Mouse (Mus musculus): Measurements from ENCODE around the gene Srgap2.

The Srgap2 gene

DNA sequence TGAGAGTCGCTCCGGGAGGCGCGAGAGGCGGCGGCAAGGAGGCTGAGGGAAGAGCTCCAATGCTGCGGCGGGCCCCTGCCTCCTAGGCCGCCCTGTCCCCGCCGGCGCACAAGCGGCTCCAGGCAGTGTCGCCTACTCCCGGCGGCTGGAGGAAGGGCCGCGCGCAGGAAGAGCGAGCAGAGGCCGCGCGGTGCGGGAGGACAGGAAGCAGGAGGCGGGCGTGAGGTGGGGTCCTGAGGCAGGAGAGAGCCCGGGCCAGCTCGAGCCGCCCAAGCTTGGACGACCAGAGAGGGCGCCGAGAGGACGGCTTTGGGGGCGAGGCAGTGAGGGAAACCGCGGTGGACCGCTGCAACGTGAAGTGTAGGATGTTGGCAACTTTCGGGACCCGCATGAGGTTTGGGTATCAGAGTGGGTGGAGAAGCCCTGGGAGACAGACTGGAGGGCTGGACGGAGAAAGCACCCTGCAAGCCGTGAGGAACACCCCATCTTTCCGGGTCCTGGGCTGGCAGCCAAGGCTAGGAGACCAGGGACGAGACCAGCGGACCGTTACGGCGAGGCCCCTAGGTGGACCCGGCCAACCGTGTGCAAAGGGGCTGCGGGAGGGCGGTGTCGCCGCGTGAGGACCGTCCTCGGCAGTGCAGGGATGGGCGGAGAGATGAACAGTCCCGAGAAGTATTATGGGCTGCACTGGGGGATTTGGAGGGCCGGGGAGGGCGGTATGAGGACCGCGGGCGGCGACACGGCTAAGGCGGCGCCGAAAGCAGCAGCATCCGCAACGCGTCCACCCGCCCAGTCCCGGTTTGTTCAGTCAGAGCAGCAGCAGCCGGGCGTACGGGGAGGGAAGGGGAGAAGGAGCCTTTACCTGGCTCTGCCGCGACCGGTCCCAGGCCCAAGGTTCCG lies 531 bp downstream of the Srgap2 start:
- no peak for DNase-seq (ENCODE audit: low read depth, low spot score)

DNA sequence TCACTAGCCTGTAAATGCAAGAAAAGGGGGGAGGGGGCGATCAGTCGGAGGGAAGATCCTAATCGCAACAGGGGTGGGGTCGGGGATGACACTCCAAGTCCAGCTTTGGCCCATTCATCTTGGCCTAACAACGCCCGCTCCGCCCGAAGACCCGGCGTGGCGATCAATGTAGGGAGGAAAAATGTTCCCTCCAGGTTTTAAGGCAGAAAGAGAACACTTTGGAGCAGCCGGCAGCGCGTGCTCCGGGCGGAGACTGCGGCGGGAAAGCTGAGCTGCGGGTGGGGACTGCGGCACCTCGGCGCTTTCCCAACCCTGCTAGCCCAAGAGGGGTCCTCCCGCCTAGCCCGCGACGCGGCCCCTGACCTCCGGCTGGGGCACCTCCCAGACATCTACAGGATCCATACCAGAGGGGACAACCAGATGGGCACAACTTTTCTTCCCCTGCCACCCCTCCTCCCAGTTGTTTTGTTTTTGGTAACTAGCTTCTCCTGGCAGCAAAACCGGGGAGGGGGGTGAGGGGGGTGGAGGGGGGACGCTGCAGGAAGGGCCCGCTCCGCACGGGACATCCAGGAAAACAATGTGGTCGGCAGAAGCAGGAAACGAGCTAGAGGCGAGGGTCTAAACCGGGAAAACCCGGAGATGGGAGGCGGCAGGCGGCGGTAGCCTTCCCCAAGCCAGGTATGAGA lies 1.4 kb downstream of the Srgap2 start:
- no peak for DNase-seq (ENCODE audit: low read depth, low spot score)

- DNase-seq (ENCODE audit: low read depth, low spot score), result no peak
Measured at GRCm38 (mm10) chr1:131525101-131525585, 2.0 kb downstream of the Srgap2 start.

DNA sequence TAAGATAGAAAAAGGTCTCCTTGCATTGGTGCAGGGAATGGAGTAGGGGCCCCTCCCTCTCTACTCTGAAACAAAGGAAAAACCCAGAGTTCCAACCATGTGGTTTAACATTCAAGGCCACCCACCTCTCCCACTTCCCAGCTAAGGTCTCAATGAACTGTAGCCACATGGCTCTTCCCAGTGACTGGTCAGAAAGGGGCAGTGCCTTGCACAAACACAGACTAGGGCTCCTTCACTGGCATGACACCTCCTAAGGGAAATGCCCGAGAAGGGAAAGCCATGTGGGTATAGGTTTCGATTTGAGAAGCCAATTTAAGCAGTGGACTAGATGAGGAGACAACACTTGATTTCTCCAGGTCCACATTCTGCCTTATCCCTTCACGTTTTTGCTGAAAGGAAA lies 3.4 kb downstream of the Srgap2 start:
- DNase-seq (ENCODE audit: low read depth, low spot score), result no peak

DNA sequence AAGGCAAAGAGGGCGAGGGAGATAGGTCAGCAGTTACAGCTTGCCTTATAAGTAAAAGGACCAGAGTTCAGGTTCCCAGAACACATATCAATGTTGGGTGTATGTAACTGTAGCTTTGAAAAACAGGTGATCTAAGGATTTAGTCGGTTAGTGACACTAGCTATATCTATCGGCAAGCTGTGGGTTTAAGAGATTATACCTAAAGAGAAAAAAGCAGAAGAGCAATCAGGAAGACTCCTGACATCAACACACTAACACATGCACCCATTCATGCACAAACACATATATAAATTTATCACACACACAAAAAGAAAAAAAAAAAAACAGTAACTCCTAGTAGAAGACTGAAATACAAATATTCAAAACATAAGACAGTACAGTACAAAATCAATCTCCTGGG lies 10.6 kb downstream of the Srgap2 start:
- no peak for DNase-seq (ENCODE audit: low read depth, low spot score)

- no peak for DNase-seq (ENCODE audit: low read depth, low spot score)
Measured at GRCm38 (mm10) chr1:131514197-131514596, 13.0 kb downstream of the Srgap2 start.

DNA sequence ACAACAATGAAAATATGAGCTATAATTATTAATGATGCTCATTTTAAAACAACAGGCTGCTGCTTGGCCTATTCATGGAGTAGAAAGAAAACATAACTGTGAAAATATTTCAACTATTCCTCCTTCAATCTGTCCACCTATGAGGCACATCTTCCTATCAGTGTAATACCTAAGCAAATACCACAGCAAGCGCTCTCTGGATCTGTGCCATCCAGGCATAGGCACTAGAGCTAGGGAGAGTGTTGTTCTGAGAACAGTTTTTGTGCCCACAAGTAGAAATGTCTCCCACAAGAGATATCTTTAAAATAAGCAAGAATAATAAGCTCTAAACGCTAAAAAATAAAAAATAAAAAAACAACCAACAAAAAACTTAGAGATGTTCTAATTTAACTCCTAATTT lies 14.0 kb downstream of the Srgap2 start:
- DNase-seq (ENCODE audit: low read depth, low spot score), result no peak

DNA sequence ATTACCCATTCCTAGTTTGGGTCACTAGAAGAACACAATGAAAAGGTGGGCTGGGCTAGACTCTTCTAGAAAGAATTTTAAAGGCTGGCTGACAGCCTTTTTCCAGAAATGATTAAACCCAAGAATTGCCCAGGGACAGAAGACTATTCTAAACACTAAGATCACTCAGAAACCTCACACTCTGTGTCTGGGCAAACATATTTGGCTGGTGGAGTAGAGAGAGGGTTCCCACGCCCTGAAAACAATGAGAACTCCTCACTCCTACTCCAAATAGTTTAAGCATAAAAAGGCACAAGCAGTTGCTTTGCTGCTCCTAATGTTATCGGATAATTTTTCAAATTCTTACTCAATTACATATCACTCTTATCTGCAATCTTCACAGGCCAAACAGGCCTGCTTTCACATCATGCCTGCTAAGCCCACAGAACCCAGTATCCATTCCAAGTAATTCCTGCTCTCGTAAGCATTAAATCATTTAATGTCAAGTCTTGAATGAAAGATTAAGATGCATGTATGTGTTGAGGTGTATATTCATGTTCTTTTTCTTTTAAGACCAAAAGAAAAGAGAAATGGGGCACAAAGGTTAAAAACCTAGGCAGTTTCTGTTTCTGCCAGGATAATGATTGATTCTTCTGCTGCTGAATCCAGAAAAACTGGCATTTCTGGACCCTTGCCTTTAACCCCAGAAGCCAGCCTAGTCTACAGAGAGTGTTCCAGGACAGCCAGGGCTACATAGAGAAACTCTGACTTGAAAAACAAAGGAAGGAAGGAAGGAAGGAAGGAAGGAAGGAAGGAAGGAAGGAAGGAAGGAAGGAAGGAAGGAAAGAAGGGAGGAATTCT lies 15.3 kb downstream of the Srgap2 start:
- DNase-seq (ENCODE audit: low read depth, low spot score), result no peak

- DNase-seq (ENCODE audit: low read depth, low spot score), result no peak
Measured at GRCm38 (mm10) chr1:131511131-131511530, 16.0 kb downstream of the Srgap2 start.

- no peak for DNase-seq (ENCODE audit: low read depth, low spot score)
Measured at GRCm38 (mm10) chr1:131501681-131502080, 25.5 kb downstream of the Srgap2 start.

DNA sequence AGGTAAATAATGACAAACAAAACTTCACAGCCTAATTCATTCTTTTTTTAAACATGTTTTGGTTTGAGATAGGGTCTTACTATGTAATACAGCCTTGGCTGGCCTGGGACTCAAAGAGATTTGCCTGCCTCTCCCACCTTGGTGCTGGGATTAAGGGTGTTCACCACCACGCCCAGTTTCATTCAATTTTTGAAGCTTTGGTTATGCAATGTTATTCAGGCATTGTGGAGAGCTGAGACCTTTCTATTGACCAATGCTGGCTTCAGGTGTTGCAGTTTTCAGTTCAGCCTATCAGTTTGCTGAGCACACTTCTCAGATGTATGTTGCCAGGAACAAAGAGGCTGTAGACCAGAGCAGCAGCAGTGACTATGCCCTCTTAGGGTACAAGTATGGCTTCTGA lies 28.9 kb downstream of the Srgap2 start:
- DNase-seq (ENCODE audit: low read depth, low spot score), result no peak

DNA sequence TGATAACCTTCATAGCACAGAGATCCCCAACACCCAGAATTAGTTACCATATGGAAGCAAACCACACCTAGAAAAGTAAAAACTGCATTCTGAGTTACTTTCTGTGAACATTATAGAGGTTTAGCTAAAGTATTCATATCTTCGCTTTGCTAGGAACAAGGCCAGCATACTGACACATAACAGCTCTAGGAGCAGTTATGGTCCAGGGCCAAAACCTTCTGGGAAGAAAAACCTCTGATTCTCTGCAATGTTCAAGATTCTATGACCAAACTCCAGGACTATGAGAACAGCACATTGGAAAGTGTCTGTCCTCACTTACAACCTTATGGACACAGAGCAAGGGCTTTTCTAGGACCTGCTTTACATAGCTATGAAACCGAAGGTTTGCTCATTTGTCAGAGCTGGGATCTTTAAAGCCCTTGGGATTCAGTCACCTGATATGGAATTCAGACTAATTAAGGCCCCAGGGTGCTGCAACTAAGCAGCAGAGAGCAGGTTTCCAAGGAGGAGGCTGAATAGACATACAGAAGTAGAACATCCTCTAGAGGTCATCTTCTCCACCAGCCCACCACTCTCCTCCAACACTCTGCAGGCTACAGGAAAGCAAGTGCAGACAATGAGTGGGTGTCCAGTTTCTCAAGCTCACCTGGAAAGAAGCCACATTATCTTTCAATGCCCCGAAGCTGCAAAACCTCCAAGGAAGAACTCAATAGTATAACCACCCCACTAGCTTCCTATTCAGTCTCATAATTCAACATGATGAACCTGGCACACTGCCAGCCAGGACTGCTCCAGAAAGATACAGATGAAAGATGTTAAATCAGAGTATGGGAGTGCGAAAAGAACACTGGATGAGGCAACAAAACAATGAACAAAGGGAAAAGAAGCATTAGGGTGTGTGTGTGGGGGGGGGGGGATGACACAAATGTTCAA lies 32.9 kb downstream of the Srgap2 start:
- no peak for DNase-seq (ENCODE audit: low read depth, low spot score)

- DNase-seq (ENCODE audit: low read depth, low spot score), result no peak
Measured at GRCm38 (mm10) chr1:131492360-131492759, 34.8 kb downstream of the Srgap2 start.

GRCm38 (mm10) chr1:131491579-131491978 lies 35.6 kb downstream of the Srgap2 start:
- no peak for DNase-seq (ENCODE audit: low read depth, low spot score)

DNA sequence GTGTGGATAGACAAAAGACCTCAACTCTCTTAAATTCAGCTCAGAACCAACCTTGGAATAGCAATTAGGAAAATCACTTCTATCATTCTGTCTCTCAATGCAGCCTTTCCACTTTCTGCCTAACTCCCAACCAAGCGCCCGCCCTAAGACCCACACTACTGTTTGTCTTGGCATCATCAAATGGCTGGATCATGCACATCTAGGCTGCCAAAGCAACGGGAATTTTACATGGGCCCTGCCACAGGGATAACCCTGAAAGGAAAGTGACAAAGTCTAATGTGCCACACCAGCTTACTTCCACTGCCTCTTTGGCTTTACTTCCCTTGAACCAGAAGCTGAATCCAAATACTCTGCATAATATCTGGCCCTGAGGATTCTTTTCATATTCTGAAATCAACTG lies 37.8 kb downstream of the Srgap2 start:
- DNase-seq (ENCODE audit: low read depth, low spot score), result no peak

- no peak for DNase-seq (ENCODE audit: low read depth, low spot score)
Measured at GRCm38 (mm10) chr1:131486094-131486850, 40.9 kb downstream of the Srgap2 start.

DNA sequence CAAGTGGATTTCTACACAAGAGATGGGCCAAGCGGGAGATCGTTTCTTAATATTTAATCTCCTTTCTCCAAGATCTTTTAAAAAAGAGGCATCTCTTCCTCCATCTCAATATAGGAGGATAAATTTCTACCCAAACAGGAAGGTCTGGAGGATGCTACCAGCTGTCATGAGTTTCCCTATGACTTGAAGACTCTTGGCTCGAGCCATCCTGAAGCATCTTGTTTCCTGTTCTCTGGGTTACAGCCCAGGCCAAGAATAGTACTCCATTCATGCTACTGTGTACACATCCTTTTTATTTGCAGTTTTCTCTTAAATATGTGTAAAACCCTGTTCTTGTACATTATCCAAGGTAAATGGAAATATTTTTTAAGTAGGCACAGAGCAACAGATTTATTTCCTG lies 44.9 kb downstream of the Srgap2 start:
- peak; percentile 30 for DNase-seq (ENCODE audit: low read depth, low spot score)

DNA sequence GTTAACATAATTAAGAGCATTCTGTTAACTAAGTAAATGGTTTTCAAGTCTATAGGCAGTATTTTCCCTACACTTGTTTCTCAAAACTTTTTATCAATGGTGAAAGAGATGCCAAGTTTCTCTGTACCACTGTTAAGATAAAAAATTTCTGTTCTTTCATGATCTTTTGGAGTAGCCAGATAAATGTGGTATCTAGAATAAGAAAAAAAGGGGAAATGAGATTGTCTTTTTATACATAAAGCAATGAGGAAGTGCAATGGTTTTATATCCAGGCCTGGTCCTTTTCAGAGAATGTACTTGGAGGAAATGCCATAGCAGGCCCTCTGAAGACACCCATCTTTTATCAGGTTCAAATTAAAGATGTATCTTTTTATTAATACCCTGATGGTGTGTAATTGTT lies 45.8 kb downstream of the Srgap2 start:
- DNase-seq (ENCODE audit: low read depth, low spot score), result no peak

DNA sequence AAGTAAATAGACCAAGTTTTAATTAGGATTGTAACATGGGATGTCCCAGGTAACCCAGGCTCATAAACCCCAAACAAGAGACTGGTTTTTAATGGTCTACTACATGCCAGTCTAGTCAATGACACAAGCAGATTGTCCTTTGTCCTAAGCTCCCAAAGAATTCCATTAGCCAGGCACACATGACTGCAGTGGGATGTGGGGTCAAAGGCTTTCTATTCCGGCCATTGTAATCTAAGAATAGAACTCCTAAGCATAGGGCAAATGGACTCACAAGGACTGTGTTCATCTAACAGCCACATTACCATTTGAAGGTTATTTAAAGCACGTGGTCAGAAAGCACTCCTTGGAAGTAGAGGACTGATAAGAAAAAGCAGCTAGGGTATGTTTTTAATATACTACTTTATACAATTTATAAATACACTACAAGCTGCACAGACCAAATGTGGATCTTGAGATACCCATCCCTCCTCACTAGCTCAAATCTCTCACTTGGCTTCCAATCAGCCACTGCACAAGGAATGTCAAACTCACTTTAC lies 48.3 kb downstream of the Srgap2 start:
- DNase-seq (ENCODE audit: low read depth, low spot score), result no peak

DNA sequence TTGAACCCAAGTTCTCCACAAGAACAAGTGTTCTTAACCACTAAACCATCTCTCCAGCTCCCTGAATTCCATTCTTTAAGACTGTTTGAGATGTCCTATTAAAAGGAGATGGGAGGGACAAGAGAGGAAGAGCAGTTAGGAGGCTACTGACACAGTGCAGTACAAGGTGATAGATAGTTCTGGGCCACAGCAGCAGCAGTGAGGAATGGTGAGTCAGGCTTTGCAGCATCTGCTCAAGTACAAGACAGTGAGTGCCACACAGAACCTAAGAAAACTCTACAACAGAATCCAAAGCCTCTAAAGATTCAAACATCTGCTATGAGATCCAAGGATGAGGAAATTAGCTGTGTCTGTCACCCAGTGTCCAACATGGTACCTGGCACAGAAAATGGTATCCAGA lies 51.8 kb downstream of the Srgap2 start:
- DNase-seq (ENCODE audit: low read depth, low spot score), result no peak

All from skeletal muscle tissue, adult 2 months (tissue).